Mouse (Mus musculus): ENCODE measurements around the gene Ccdc9.

GRCm38 (mm10) chr7:16309318-16310019 lies 22.9 kb upstream of the Ccdc9 start:
- no peak for TF ChIP-seq CTCF (IDR thresholded peaks at IDR 0.05; ENCODE audit: insufficient read depth, low read depth, low read length)
- TF ChIP-seq POLR2A (IDR thresholded peaks at IDR 0.05; ENCODE audit: insufficient read depth, low read depth, low read length): no peak
